Mouse (Mus musculus) lung, embryonic 16.5 days (tissue): ENCODE measurements at regions not wholly inside any gene's neighbourhood (a gene's known extent, or its start where the extent isn't known, plus 50 kb on each side); places are given as distances from the start of the nearest gene placed in this dataset.

Source experiments
- ATAC-seq: fragments of 200-750 bp; cut with Nextera tagmentation; 2 replicates; pipeline ENCODE4 v1.8.0; 2017; ENCODE audit warnings: low read depth, mild to moderate bottlenecking, moderate library complexity
- H3K27ac ChIP-seq: fragments of 300-500 bp; sonication (generic); 2 replicates; pipeline ENCODE4 v1.5.1; 2014; ENCODE audit warnings: mild to moderate bottlenecking, control low read depth, low read length
- H3K27me3 ChIP-seq: fragments of 300-500 bp; sonication (generic); 2 replicates; pipeline ENCODE4 v1.6.1; 2014; ENCODE audit warnings: low read depth, low read length, mixed read lengths; ENCODE audit not compliant: control insufficient read depth, insufficient read depth
- H3K36me3 ChIP-seq: fragments of 300-500 bp; sonication (generic); 2 replicates; pipeline ENCODE4 v1.6.1; 2014; ENCODE audit warnings: low read length; ENCODE audit not compliant: control insufficient read depth, insufficient read depth
- H3K4me1 ChIP-seq: fragments of 300-500 bp; sonication (generic); replicated peaks from 2 replicates; pipeline ENCODE4 v1.6.1; 2014; ENCODE audit warnings: low read length, mixed read lengths; ENCODE audit not compliant: control insufficient read depth, insufficient read depth
- H3K4me2 ChIP-seq: fragments of 300-500 bp; sonication (generic); 2 replicates; pipeline ENCODE4 v1.6.1; 2014; ENCODE audit warnings: low read depth, low read length, control low read depth
- H3K4me3 ChIP-seq: fragments of 300-500 bp; sonication (generic); 2 replicates; pipeline ENCODE4 v1.5.1; 2014; ENCODE audit warnings: mild to moderate bottlenecking, low read length, control low read depth
- H3K9ac ChIP-seq: fragments of 300-500 bp; sonication (generic); 2 replicates; pipeline ENCODE4 v1.6.1; 2014; ENCODE audit warnings: low read length, control low read depth
- H3K9me3 ChIP-seq: fragments of 300-500 bp; sonication (generic); 2 replicates; pipeline ENCODE4 v1.6.1; 2016; ENCODE audit warnings: low read length; ENCODE audit not compliant: control insufficient read depth
- WGBS: fragments of 180-500 bp; shearing (Covaris S2); extraction: QIAGEN DNeasy Blood & Tissue Kit; methylation state at CpG from one replicate; pipeline ENCODE4 v1.1.7; 2014; 5-methylcytosine and 5-hydroxymethylcytosine counted together

GRCm38 (mm10) chr5:75320536-75320935 is 168.4 kb downstream of the Pdgfra start:
- no peak for ATAC-seq

GRCm38 (mm10) chr5:75334050-75334449 is 182.0 kb downstream of the Pdgfra start:
- H3K4me3 ChIP-seq: no peak overlapping the region
- 81% methylated on average over 3 of the region's 3 CpGs for WGBS
- no peak for ATAC-seq

More at GRCm38 (mm10) chr5:75320536-75320935, 168.4 kb downstream of the Pdgfra start:
- no peak overlapping the region for H3K9ac ChIP-seq
- no peaks in the 10 kb centered on the region for H3K36me3 ChIP-seq
- no peaks in the 10 kb centered on the region for H3K4me1 ChIP-seq
- WGBS: 76% methylated on average over 2 of the region's 2 CpGs
- no peak overlapping the region for H3K4me2 ChIP-seq
- H3K27ac ChIP-seq: no peak overlapping the region
- no peaks in the 10 kb centered on the region for H3K9me3 ChIP-seq
- H3K27me3 ChIP-seq: no peaks in the 10 kb centered on the region
- H3K4me3 ChIP-seq: no peak overlapping the region

GRCm38 (mm10) chr5:75336454-75336853 is 184.4 kb downstream of the Pdgfra start:
- Histone ChIP-seq H3K4me2 (no peak overlapping the region), H3K9ac (no peak overlapping the region), H3K9me3 (no peaks in the 10 kb centered on the region), H3K4me1 (no peaks in the 10 kb centered on the region), H3K27me3 (no peaks in the 10 kb centered on the region), H3K36me3 (no peaks in the 10 kb centered on the region), H3K27ac (no peak overlapping the region), H3K4me3 (no peak overlapping the region)
- 78% methylated on average over 11 of the region's 11 CpGs for WGBS
- ATAC-seq: no peak

More at GRCm38 (mm10) chr5:75334050-75334449, 182.0 kb downstream of the Pdgfra start:
- Histone ChIP-seq H3K27ac (no peak overlapping the region), H3K27me3 (no peaks in the 10 kb centered on the region), H3K36me3 (no peaks in the 10 kb centered on the region), H3K9ac (no peak overlapping the region), H3K4me1 (no peaks in the 10 kb centered on the region), H3K9me3 (no peaks in the 10 kb centered on the region), H3K4me2 (no peak overlapping the region)

- Histone ChIP-seq H3K27ac (no peak overlapping the region), H3K36me3 (no peaks in the 10 kb centered on the region), H3K4me2 (no peak overlapping the region), H3K4me3 (no peak overlapping the region), H3K4me1 (no peaks in the 10 kb centered on the region), H3K9ac (no peak overlapping the region), H3K9me3 (no peaks in the 10 kb centered on the region), H3K27me3 (no peaks in the 10 kb centered on the region)
- 87% methylated on average over 11 of the region's 11 CpGs for WGBS
- no peak for ATAC-seq
These were observed 186.3 kb downstream of the Pdgfra start for GRCm38 (mm10) chr5:75338439-75338838.

- Histone ChIP-seq H3K36me3 (no peaks in the 10 kb centered on the region), H3K4me1 (no peaks in the 10 kb centered on the region), H3K9me3 (no peaks in the 10 kb centered on the region), H3K4me3 (no peak overlapping the region), H3K27me3 (no peaks in the 10 kb centered on the region), H3K4me2 (no peak overlapping the region), H3K9ac (no peak overlapping the region), H3K27ac (no peak overlapping the region)
- 81% methylated on average over 7 of the region's 7 CpGs for WGBS
- ATAC-seq: no peak
These were observed 190.5 kb downstream of the Pdgfra start for GRCm38 (mm10) chr5:75342599-75342998.

- no peak overlapping the region for H3K4me3 ChIP-seq
- no peaks in the 10 kb centered on the region for H3K27me3 ChIP-seq
- H3K4me1 ChIP-seq: no peaks in the 10 kb centered on the region
- WGBS: 47% methylated on average over 11 of the region's 11 CpGs
- H3K36me3 ChIP-seq: no peaks in the 10 kb centered on the region
- H3K27ac ChIP-seq: no peak overlapping the region
- H3K9ac ChIP-seq: no peak overlapping the region
- no peaks in the 10 kb centered on the region for H3K9me3 ChIP-seq
- no peak for ATAC-seq
- no peak overlapping the region for H3K4me2 ChIP-seq
These were observed 195.0 kb downstream of the Pdgfra start for GRCm38 (mm10) chr5:75346836-75347773.

GRCm38 (mm10) chr5:75347774-75348116 is 195.7 kb downstream of the Pdgfra start:
- H3K27ac ChIP-seq: no peak overlapping the region
- no peaks in the 10 kb centered on the region for H3K9me3 ChIP-seq
- no peaks in the 10 kb centered on the region for H3K27me3 ChIP-seq
- no peaks in the 10 kb centered on the region for H3K4me1 ChIP-seq
- 73% methylated on average over 5 of the region's 5 CpGs for WGBS
- no peaks in the 10 kb centered on the region for H3K36me3 ChIP-seq
- no peak overlapping the region for H3K4me3 ChIP-seq
- H3K4me2 ChIP-seq: no peak overlapping the region
- H3K9ac ChIP-seq: no peak overlapping the region
- no peak for ATAC-seq

- no peak for ATAC-seq
- H3K9me3 ChIP-seq: no peaks in the 10 kb centered on the region
- 78% methylated on average over 1 of the region's 1 CpGs for WGBS
- no peak overlapping the region for H3K4me3 ChIP-seq
- H3K4me1 ChIP-seq: no peaks in the 10 kb centered on the region
- H3K27me3 ChIP-seq: no peaks in the 10 kb centered on the region
- no peak overlapping the region for H3K27ac ChIP-seq
- H3K36me3 ChIP-seq: no peaks in the 10 kb centered on the region
- H3K4me2 ChIP-seq: no peak overlapping the region
- H3K9ac ChIP-seq: no peak overlapping the region
These were observed 203.2 kb downstream of the Pdgfra start for GRCm38 (mm10) chr5:75355266-75355665.

GRCm38 (mm10) chr5:75358869-75359268 is 206.8 kb downstream of the Pdgfra start:
- H3K4me1 ChIP-seq: no peaks in the 10 kb centered on the region
- H3K9ac ChIP-seq: no peak overlapping the region
- no peak overlapping the region for H3K27ac ChIP-seq
- no peaks in the 10 kb centered on the region for H3K36me3 ChIP-seq
- H3K27me3 ChIP-seq: no peaks in the 10 kb centered on the region
- H3K9me3 ChIP-seq: no peaks in the 10 kb centered on the region
- 65% methylated on average over 5 of the region's 5 CpGs for WGBS
- no peak for ATAC-seq
- no peak overlapping the region for H3K4me2 ChIP-seq
- no peak overlapping the region for H3K4me3 ChIP-seq
